Mouse (Mus musculus): ENCODE data around the gene Polr2l.

DNA sequence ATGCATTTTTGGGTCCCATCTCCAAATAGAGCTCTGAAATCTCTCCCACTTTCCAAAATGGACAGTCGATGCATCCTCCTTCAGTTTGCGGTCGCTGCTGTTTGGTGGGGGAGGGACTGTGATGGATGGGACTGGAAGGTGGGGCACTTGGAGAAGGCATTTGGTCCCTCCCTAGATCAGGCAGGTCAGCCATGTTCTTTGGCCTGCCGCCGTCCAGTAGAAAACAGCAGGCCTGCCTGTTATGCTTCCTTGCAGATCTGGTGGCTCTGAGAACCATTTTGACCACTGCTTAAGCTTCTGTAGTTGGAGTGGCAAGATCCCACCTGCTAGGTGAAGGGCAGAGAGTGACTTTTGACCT, 6.8 kb downstream of the Polr2l start:
- TF ChIP-seq CTCF (IDR thresholded peaks at IDR 0.05; ENCODE audit: insufficient read depth, low read depth, low read length) (no peak), POLR2A (IDR thresholded peaks at IDR 0.05; ENCODE audit: insufficient read depth, low read depth, low read length) (no peak)

Measured in olfactory bulb, adult 2 months (tissue).